Mouse (Mus musculus) liver, embryonic 16.5 days (tissue): ENCODE measurements around the gene Ankrd28. TPM values are rescaled to one million over a fixed set of nuclear protein-coding genes. Genes with fewer than 3 reads are reported as not detected.
A peak's percentile ranks its signal among the peaks of the same experiment; 100 is the strongest.

Source experiments
- ATAC-seq: fragments of 200-750 bp; cut with Nextera tagmentation; 2 replicates; pipeline ENCODE4 v1.8.0; 2017; ENCODE audit warnings: low read depth, mild to moderate bottlenecking, moderate number of reproducible peaks, moderate library complexity
- H3K27ac ChIP-seq: fragments of 300-500 bp; sonication (generic); 2 replicates; pipeline ENCODE4 v1.5.1; 2014; ENCODE audit warnings: mild to moderate bottlenecking, low read length
- H3K27me3 ChIP-seq: fragments of 300-500 bp; sonication (generic); 2 replicates; pipeline ENCODE4 v1.6.1; 2014; ENCODE audit warnings: low read depth, low read length, mixed read lengths; ENCODE audit not compliant: control insufficient read depth, insufficient read depth
- H3K36me3 ChIP-seq: fragments of 300-500 bp; sonication (generic); 2 replicates; pipeline ENCODE4 v1.6.1; 2014; ENCODE audit warnings: mild to moderate bottlenecking; ENCODE audit not compliant: control insufficient read depth, insufficient read depth
- H3K4me1 ChIP-seq: fragments of 300-500 bp; sonication (generic); 2 replicates; pipeline ENCODE4 v1.6.1; 2014; ENCODE audit warnings: low read depth, low read length, mixed read lengths; ENCODE audit not compliant: control insufficient read depth
- H3K4me2 ChIP-seq: fragments of 300-500 bp; sonication (generic); 2 replicates; pipeline ENCODE4 v1.6.1; 2014; ENCODE audit warnings: low read depth, low read length, mixed read lengths
- H3K4me3 ChIP-seq: fragments of 300-500 bp; sonication (generic); 2 replicates; pipeline ENCODE4 v1.5.1; 2014; ENCODE audit warnings: low read depth, mild to moderate bottlenecking, low read length
- H3K9ac ChIP-seq: fragments of 300-500 bp; sonication (generic); 2 replicates; pipeline ENCODE4 v1.6.1; 2014; ENCODE audit warnings: low read depth, low read length
- H3K9me3 ChIP-seq: fragments of 300-500 bp; sonication (generic); replicated peaks from 2 replicates; pipeline ENCODE4 v1.6.1; 2016; ENCODE audit warnings: low read length; ENCODE audit not compliant: control insufficient read depth
- WGBS: fragments of 180-500 bp; shearing (Covaris S2); extraction: QIAGEN DNeasy Blood & Tissue Kit; methylation state at CpG from one replicate; pipeline ENCODE4 v1.1.7; 2014; ENCODE audit not compliant: insufficient replicate concordance; 5-methylcytosine and 5-hydroxymethylcytosine counted together
- polyA plus RNA-seq: library from polyadenylated mRNA; unstranded; fragments of >200 nt; fragmentation: Nextera tagmentation; extraction: Ambion mirVana; gene quantifications from 2 replicates; pipeline ENCODE4 v1.2.1, GENCODE M21; 2015

Gene Ankrd28
- polyA plus RNA-seq, 1 experiment from 2014 or later: 3.9 TPM

- H3K4me2 ChIP-seq: no peak overlapping the region
- H3K4me3 ChIP-seq: no peak overlapping the region
- no peaks in the 10 kb centered on the region for H3K36me3 ChIP-seq
- 47% methylated on average over 14 of the region's 14 CpGs for WGBS
- peaks cover 12% of the 10 kb centered on the region for H3K4me1 ChIP-seq
- H3K27me3 ChIP-seq: no peaks in the 10 kb centered on the region
- ATAC-seq: peak; percentile 64
- no peak overlapping the region for H3K9ac ChIP-seq
- peaks cover 3% of the 10 kb centered on the region; the same call in 1 of the 2 replicates for H3K9me3 ChIP-seq
- H3K27ac ChIP-seq: no peak overlapping the region
Observed at GRCm38 (mm10) chr14:31653101-31653875, 177.2 kb downstream of the Ankrd28 start.

- Histone ChIP-seq H3K4me1 (peaks cover 12% of the 10 kb centered on the region), H3K4me3 (no peak overlapping the region), H3K27ac (no peak overlapping the region), H3K4me2 (no peak overlapping the region), H3K9ac (no peak overlapping the region), H3K9me3 (peaks cover 3% of the 10 kb centered on the region; the same call in 1 of the 2 replicates), H3K27me3 (no peaks in the 10 kb centered on the region), H3K36me3 (no peaks in the 10 kb centered on the region)
- ATAC-seq: no peak
- 82% methylated on average over 1 of the region's 1 CpGs for WGBS
Observed at GRCm38 (mm10) chr14:31652624-31653023, 177.8 kb downstream of the Ankrd28 start.

GRCm38 (mm10) chr14:31652106-31652505 is 178.3 kb downstream of the Ankrd28 start:
- H3K4me3 ChIP-seq: no peak overlapping the region
- peaks cover 12% of the 10 kb centered on the region for H3K4me1 ChIP-seq
- no peaks in the 10 kb centered on the region for H3K27me3 ChIP-seq
- H3K27ac ChIP-seq: no peak overlapping the region
- no peak for ATAC-seq
- no peak overlapping the region for H3K4me2 ChIP-seq
- whole genome bisulfite sequencing: 53% methylated on average over 5 of the region's 5 CpGs
- H3K9ac ChIP-seq: no peak overlapping the region
- no peaks in the 10 kb centered on the region for H3K36me3 ChIP-seq
- H3K9me3 ChIP-seq: peaks cover 3% of the 10 kb centered on the region; the same call in 1 of the 2 replicates

- Histone ChIP-seq H3K4me2 (no peak overlapping the region), H3K27ac (no peak overlapping the region), H3K4me1 (peaks cover 12% of the 10 kb centered on the region), H3K36me3 (no peaks in the 10 kb centered on the region), H3K27me3 (no peaks in the 10 kb centered on the region), H3K4me3 (no peak overlapping the region), H3K9ac (no peak overlapping the region), H3K9me3 (peaks cover 3% of the 10 kb centered on the region; the same call in 1 of the 2 replicates)
- no peak for ATAC-seq
- WGBS: 68% methylated on average over 7 of the region's 7 CpGs
Observed at GRCm38 (mm10) chr14:31651206-31651605, 179.2 kb downstream of the Ankrd28 start.

- no peak for ATAC-seq
Observed at GRCm38 (mm10) chr14:31650347-31650746, 180.1 kb downstream of the Ankrd28 start.

More at GRCm38 (mm10) chr14:31650347-31650746, 180.1 kb downstream of the Ankrd28 start:
- H3K4me2 ChIP-seq: no peak overlapping the region
- H3K4me3 ChIP-seq: no peak overlapping the region
- no peaks in the 10 kb centered on the region for H3K27me3 ChIP-seq
- no peak overlapping the region for H3K27ac ChIP-seq
- H3K36me3 ChIP-seq: no peaks in the 10 kb centered on the region
- 85% methylated on average over 3 of the region's 3 CpGs for WGBS
- peaks cover 12% of the 10 kb centered on the region for H3K4me1 ChIP-seq
- peaks cover 3% of the 10 kb centered on the region; the same call in 1 of the 2 replicates for H3K9me3 ChIP-seq
- no peak overlapping the region for H3K9ac ChIP-seq

Other genes starting within 250 kb of the Ankrd28 start
- 0.29 and 0.48 TPM in 2 replicates for gene Colq, start 239.3 kb downstream of the Ankrd28 start, polyA plus RNA-seq
- gene Gm49387, start 189.8 kb downstream of the Ankrd28 start, polyA plus RNA-seq: 2.1 and 5.1 TPM in 2 replicates
- gene Btd, start 189.6 kb downstream of the Ankrd28 start, polyA plus RNA-seq: 13.0 and 15.4 TPM in 2 replicates
- 15.9 and 16.1 TPM in 2 replicates for gene Hacl1, start 189.4 kb downstream of the Ankrd28 start, polyA plus RNA-seq
- 0.01 TPM in 1 of 2 replicates, not detected in the other for gene Galnt15, start 198.3 kb upstream of the Ankrd28 start, polyA plus RNA-seq